Mouse (Mus musculus) megakaryocyte, embryonic 14.5 days (primary cell): ENCODE data around the gene Gjb1.

Experiments used
- FLI1 ChIP-seq: IDR thresholded peaks from 2 replicates; pipeline ENCODE4 v1.6.1; 2012; ENCODE audit warnings: low read length, inconsistent platforms, mixed read lengths
- GATA1 ChIP-seq: IDR thresholded peaks from 3 replicates; pipeline ENCODE4 v1.6.1; 2012; ENCODE audit warnings: mixed read lengths, low read length, inconsistent platforms, borderline replicate concordance

DNA sequence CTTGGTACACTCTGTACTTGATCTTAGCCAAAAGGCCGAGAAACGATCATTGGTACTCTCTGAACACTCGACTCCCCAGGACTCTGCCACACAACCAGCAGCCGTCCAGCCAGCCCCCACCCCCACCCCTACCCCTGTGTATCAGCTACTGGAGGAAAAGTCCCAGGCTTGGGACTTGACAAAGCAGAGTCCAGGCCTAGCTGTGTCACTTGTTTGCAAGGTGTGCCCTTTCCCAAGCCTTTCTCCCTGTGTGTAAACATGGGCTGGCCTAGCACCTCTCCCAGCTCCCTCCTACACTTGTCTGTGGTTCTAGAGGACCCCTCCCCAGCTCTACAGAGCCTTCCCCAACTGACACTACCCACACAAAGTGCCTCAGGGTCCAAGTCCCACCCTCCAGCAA is 10.0 kb downstream of the Gjb1 start:
- TF ChIP-seq GATA1 = no peak
- no peak for TF ChIP-seq FLI1
